Mouse (Mus musculus): Measurements from ENCODE around the gene Eif5a. TPM values are rescaled to one million over a fixed set of nuclear protein-coding genes. Genes with fewer than 3 reads are reported as not detected.

Gene Eif5a
- total and polyA plus RNA-seq, 2 experiments from 2014 or later: 452 to 1,054 TPM

- peaks cover 73% of the 10 kb centered on the region for H3K36me3 ChIP-seq (ENCODE audit: insufficient read depth, low read length)
- ATAC-seq (ENCODE audit: low FRiP score) (peak; percentile 91), DNase-seq (ENCODE audit: low spot score) (peak; percentile 97)
- peaks cover 7% of the 10 kb centered on the region; the same call in 1 of the 2 replicates for H3K4me1 ChIP-seq (ENCODE audit: insufficient read depth, low read length)
- TF ChIP-seq CTCF (IDR thresholded peaks at IDR 0.05): no peak
- WGBS: 2% methylated on average over 50 of the region's 61 CpGs
- H3K4me3 ChIP-seq (ENCODE audit: low read depth, low read length): peak within 1 kb of the TSS; percentile 79
- no peaks in the 10 kb centered on the region for H3K27me3 ChIP-seq (ENCODE audit: insufficient read depth, low read length)
- H3K4me2 ChIP-seq (ENCODE audit: low read depth, low read length, poor library complexity, severe bottlenecking): peak within 1 kb of the TSS; percentile 97
- H3K9ac ChIP-seq (replicated peaks; ENCODE audit: low read length, poor library complexity, severe bottlenecking): peak within 1 kb of the TSS; percentile 82
- no peaks in the 10 kb centered on the region for H3K9me3 ChIP-seq (ENCODE audit: low read length)
- peak within 1 kb of the TSS; percentile 87 for H3K27ac ChIP-seq (ENCODE audit: low read depth, low read length)
These were observed 8.0 kb downstream of the Eif5a start, which contains the start of gene Gps2 for GRCm38 (mm10) chr11:69913554-69914371. Gps2 (plus strand) TSS chr11:69913888.

- ATAC-seq (ENCODE audit: low FRiP score) (0 out of 2 replicates have a peak, but pooled peaks have one; percentile 4), DNase-seq (ENCODE audit: low spot score) (no peak)
- Histone ChIP-seq H3K36me3 (ENCODE audit: insufficient read depth, low read length) (peaks cover 77% of the 10 kb centered on the region), H3K4me2 (ENCODE audit: low read depth, low read length, poor library complexity, severe bottlenecking) (peak overlapping the region; percentile 97), H3K27ac (ENCODE audit: low read depth, low read length) (peak overlapping the region; percentile 87; the same call in 1 of the 2 replicates), H3K4me3 (ENCODE audit: low read depth, low read length) (peak overlapping the region; percentile 79), H3K4me1 (ENCODE audit: insufficient read depth, low read length) (peaks cover 7% of the 10 kb centered on the region; the same call in 1 of the 2 replicates), H3K27me3 (ENCODE audit: insufficient read depth, low read length) (no peaks in the 10 kb centered on the region), H3K9ac (replicated peaks; ENCODE audit: low read length, poor library complexity, severe bottlenecking) (0 out of 2 replicates have a peak overlapping the region, but pooled peaks have one; percentile 13), H3K9me3 (ENCODE audit: low read length) (no peaks in the 10 kb centered on the region)
- 80% methylated on average over 15 of the region's 15 CpGs for WGBS
- no peak for TF ChIP-seq CTCF (IDR thresholded peaks at IDR 0.05)
These were observed 8.8 kb downstream of the Eif5a start for GRCm38 (mm10) chr11:69912716-69913530.

GRCm38 (mm10) chr11:69911701-69912100 is 10.1 kb downstream of the Eif5a start:
- Histone ChIP-seq H3K27ac (ENCODE audit: low read depth, low read length) (no peak overlapping the region), H3K27me3 (ENCODE audit: insufficient read depth, low read length) (no peaks in the 10 kb centered on the region)
- 93% methylated on average over 5 of the region's 6 CpGs for WGBS

GRCm38 (mm10) chr11:69910781-69911560 is 10.8 kb downstream of the Eif5a start:
- ATAC-seq (ENCODE audit: low FRiP score): no peak
- H3K4me3 ChIP-seq (ENCODE audit: low read depth, low read length): no peak overlapping the region
- peaks cover 83% of the 10 kb centered on the region for H3K36me3 ChIP-seq (ENCODE audit: insufficient read depth, low read length)
- no peaks in the 10 kb centered on the region for H3K9me3 ChIP-seq (ENCODE audit: low read length)
- no peak for DNase-seq (ENCODE audit: low spot score)
- H3K4me1 ChIP-seq (ENCODE audit: insufficient read depth, low read length): peaks cover 7% of the 10 kb centered on the region; the same call in 1 of the 2 replicates
- H3K4me2 ChIP-seq (ENCODE audit: low read depth, low read length, poor library complexity, severe bottlenecking): no peak overlapping the region
- no peak overlapping the region for H3K9ac ChIP-seq (replicated peaks; ENCODE audit: low read length, poor library complexity, severe bottlenecking)
- no peak overlapping the region for H3K27ac ChIP-seq (ENCODE audit: low read depth, low read length)
- no peaks in the 10 kb centered on the region for H3K27me3 ChIP-seq (ENCODE audit: insufficient read depth, low read length)
- 91% methylated on average over 17 of the region's 17 CpGs for whole genome bisulfite sequencing
- TF ChIP-seq CTCF (IDR thresholded peaks at IDR 0.05): no peak

More at GRCm38 (mm10) chr11:69911701-69912100, 10.1 kb downstream of the Eif5a start:
- Histone ChIP-seq H3K9ac (replicated peaks; ENCODE audit: low read length, poor library complexity, severe bottlenecking) (no peak overlapping the region), H3K4me2 (ENCODE audit: low read depth, low read length, poor library complexity, severe bottlenecking) (no peak overlapping the region), H3K9me3 (ENCODE audit: low read length) (no peaks in the 10 kb centered on the region), H3K4me1 (ENCODE audit: insufficient read depth, low read length) (peaks cover 7% of the 10 kb centered on the region; the same call in 1 of the 2 replicates), H3K4me3 (ENCODE audit: low read depth, low read length) (no peak overlapping the region), H3K36me3 (ENCODE audit: insufficient read depth, low read length) (peaks cover 82% of the 10 kb centered on the region)
- DNase-seq (ENCODE audit: low spot score): no peak
- TF ChIP-seq CTCF (IDR thresholded peaks at IDR 0.05): no peak
- ATAC-seq (ENCODE audit: low FRiP score): no peak

GRCm38 (mm10) chr11:69910177-69910576 is 11.6 kb downstream of the Eif5a start:
- Histone ChIP-seq H3K9me3 (ENCODE audit: low read length) (no peaks in the 10 kb centered on the region), H3K27me3 (ENCODE audit: insufficient read depth, low read length) (no peaks in the 10 kb centered on the region), H3K27ac (ENCODE audit: low read depth, low read length) (no peak overlapping the region), H3K9ac (replicated peaks; ENCODE audit: low read length, poor library complexity, severe bottlenecking) (no peak overlapping the region), H3K36me3 (ENCODE audit: insufficient read depth, low read length) (peaks cover 85% of the 10 kb centered on the region), H3K4me3 (ENCODE audit: low read depth, low read length) (no peak overlapping the region), H3K4me2 (ENCODE audit: low read depth, low read length, poor library complexity, severe bottlenecking) (no peak overlapping the region), H3K4me1 (ENCODE audit: insufficient read depth, low read length) (peaks cover 7% of the 10 kb centered on the region; the same call in 1 of the 2 replicates)
- TF ChIP-seq CTCF (IDR thresholded peaks at IDR 0.05): no peak
- no peak for DNase-seq (ENCODE audit: low spot score)
- ATAC-seq (ENCODE audit: low FRiP score): no peak
- WGBS: 97% methylated on average over 8 of the region's 8 CpGs
